ENCODE assay signal across 14 mouse cellular contexts in the genomic region with DNA sequence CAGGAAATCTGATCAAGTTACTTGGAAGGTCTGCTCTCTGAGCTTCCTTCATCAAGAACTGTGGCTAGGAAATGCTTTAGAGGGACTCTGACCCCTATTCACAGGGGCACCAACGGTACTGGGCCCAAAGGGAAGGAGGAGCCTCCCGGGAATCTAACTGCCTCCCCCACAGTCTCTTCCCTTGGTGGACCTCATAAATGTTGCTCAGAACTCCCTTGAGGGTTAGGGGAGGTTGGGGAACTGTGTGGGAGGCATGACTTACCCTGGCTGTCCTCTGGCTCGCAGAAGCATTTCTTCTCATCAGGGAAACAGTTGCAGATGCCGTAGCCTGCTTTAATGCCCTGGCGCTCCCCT. TPM values are rescaled to one million over a fixed set of nuclear protein-coding genes. Genes with fewer than 3 reads are reported as not detected.
"Had no signal": no experiment of that assay in that cellular context is flagged by ENCODE, and none has a peak within 500 bp of the region (broad histone marks: within the 10 kb centered on the region; RNA-seq: fewer than 3 reads in every experiment).

No protein-coding gene starts in this region.

- H3K36me3 ChIP-seq: limb, embryonic 12.5 days; limb, embryonic 15.5 days; midbrain, embryonic 13.5 days had no signal

- H3K27me3 ChIP-seq: limb, embryonic 12.5 days; limb, embryonic 15.5 days; midbrain, embryonic 13.5 days had no signal

- H3K4me1 ChIP-seq: limb, embryonic 12.5 days; limb, embryonic 15.5 days; midbrain, embryonic 13.5 days had no signal

- H3K9ac ChIP-seq: limb, embryonic 12.5 days; limb, embryonic 15.5 days; liver, embryonic 14.5 days; liver, postnatal 0 days; lung, embryonic 14.5 days; midbrain, embryonic 13.5 days had no signal

- H3K4me3 ChIP-seq: limb, embryonic 12.5 days; limb, embryonic 15.5 days; midbrain, embryonic 13.5 days had no signal

- H3K27ac ChIP-seq: limb, embryonic 12.5 days; limb, embryonic 15.5 days; liver, embryonic 14.5 days; macrophage; midbrain, embryonic 13.5 days had no signal

- H3K4me2 ChIP-seq: limb, embryonic 12.5 days; limb, embryonic 15.5 days; liver, embryonic 11.5 days; lung, embryonic 14.5 days; midbrain, embryonic 13.5 days had no signal

- H3K9me3 ChIP-seq: limb, embryonic 12.5 days; limb, embryonic 15.5 days; midbrain, embryonic 13.5 days had no signal

- ATAC-seq: liver, postnatal 0 days; lung, postnatal 0 days; midbrain, embryonic 13.5 days; midbrain, embryonic 16.5 days had no signal

- DNase-seq: kidney, adult 11 months; left cerebral cortex, postnatal 4 days; liver, postnatal 0 days; lung, embryonic 14.5 days; thymus, adult 18-20 months; thymus, postnatal 36 days had no signal

RNA-seq across cellular contexts. Expression of gene Ret, which starts 23.6 kb away (rescaled TPM):
- polyA plus RNA-seq: macrophage had no signal
